Mouse (Mus musculus) lung, embryonic 15.5 days (tissue): ENCODE measurements around the gene Kif16b. TPM values are rescaled to one million over a fixed set of nuclear protein-coding genes. Genes with fewer than 3 reads are reported as not detected.

Experiments
- ATAC-seq: fragments of 200-750 bp; cut with Nextera tagmentation; 2 replicates; pipeline ENCODE4 v1.8.0; 2017; ENCODE audit warnings: moderate number of reproducible peaks, borderline replicate concordance; ENCODE audit not compliant: low FRiP score, low TSS enrichment; ENCODE audit errors: extremely low read depth
- H3K27ac ChIP-seq: fragments of 300-500 bp; sonication (generic); 2 replicates; pipeline ENCODE4 v1.5.1; 2015; ENCODE audit warnings: moderate library complexity, mild to moderate bottlenecking, inconsistent platforms
- H3K27me3 ChIP-seq: fragments of 300-500 bp; sonication (generic); 2 replicates; pipeline ENCODE4 v1.6.1; 2015; ENCODE audit warnings: inconsistent platforms
- H3K36me3 ChIP-seq: fragments of 300-500 bp; sonication (generic); 2 replicates; pipeline ENCODE4 v1.6.1; 2015; ENCODE audit warnings: inconsistent platforms
- H3K4me1 ChIP-seq: fragments of 300-500 bp; sonication (generic); 2 replicates; pipeline ENCODE4 v1.6.1; 2015; ENCODE audit warnings: inconsistent platforms
- H3K4me2 ChIP-seq: fragments of 300-500 bp; sonication (generic); 2 replicates; pipeline ENCODE4 v1.6.1; 2015; ENCODE audit warnings: inconsistent platforms, mild to moderate bottlenecking, moderate library complexity
- H3K4me3 ChIP-seq: fragments of 300-500 bp; sonication (generic); 2 replicates; pipeline ENCODE4 v1.5.1; 2015; ENCODE audit warnings: mild to moderate bottlenecking, inconsistent platforms
- H3K9ac ChIP-seq: fragments of 300-500 bp; sonication (generic); 2 replicates; pipeline ENCODE4 v1.6.1; 2015; ENCODE audit warnings: inconsistent platforms
- H3K9me3 ChIP-seq: fragments of 300-500 bp; sonication (generic); 2 replicates; pipeline ENCODE4 v1.6.1; 2016; ENCODE audit warnings: inconsistent platforms
- WGBS: fragments of 180-500 bp; shearing (Covaris S2); methylation state at CpG from one replicate; pipeline ENCODE4 v1.1.7; 2015; 5-methylcytosine and 5-hydroxymethylcytosine counted together
- polyA plus RNA-seq: library from polyadenylated mRNA; unstranded; fragments of >200 nt; fragmentation: Nextera tagmentation; extraction: Ambion mirVana; gene quantifications from 2 replicates; pipeline ENCODE4 v1.2.1, GENCODE M21; 2015

Gene Kif16b
- polyA plus RNA-seq, 1 experiment from 2014 or later: 10.3 TPM

GRCm38 (mm10) chr2:142891283-142891682, 10.0 kb downstream of the Kif16b start:
- no peaks in the 10 kb centered on the region for H3K36me3 ChIP-seq
- no peak for ATAC-seq
- H3K27me3 ChIP-seq: no peaks in the 10 kb centered on the region
- H3K4me2 ChIP-seq: no peak overlapping the region
- H3K27ac ChIP-seq: no peak overlapping the region
- H3K4me1 ChIP-seq: no peaks in the 10 kb centered on the region
- no peak overlapping the region for H3K4me3 ChIP-seq
- H3K9me3 ChIP-seq: no peaks in the 10 kb centered on the region
- WGBS: 62% methylated on average over 2 of the region's 2 CpGs
- no peak overlapping the region for H3K9ac ChIP-seq

- no peak overlapping the region for H3K27ac ChIP-seq
- no peaks in the 10 kb centered on the region; the same call in 1 of the 2 replicates for H3K4me1 ChIP-seq
- H3K27me3 ChIP-seq: no peaks in the 10 kb centered on the region
- no peaks in the 10 kb centered on the region for H3K36me3 ChIP-seq
- ATAC-seq: no peak
- no peaks in the 10 kb centered on the region for H3K9me3 ChIP-seq
- WGBS: 91% methylated on average over 4 of the region's 4 CpGs
- H3K9ac ChIP-seq: no peak overlapping the region
- no peak overlapping the region for H3K4me3 ChIP-seq
- no peak overlapping the region for H3K4me2 ChIP-seq
Observed at GRCm38 (mm10) chr2:142884456-142884855, 16.9 kb downstream of the Kif16b start.

GRCm38 (mm10) chr2:142883625-142883994, 17.7 kb downstream of the Kif16b start:
- H3K4me1 ChIP-seq: no peaks in the 10 kb centered on the region; the same call in 1 of the 2 replicates
- no peaks in the 10 kb centered on the region for H3K9me3 ChIP-seq
- ATAC-seq: no peak
- H3K4me2 ChIP-seq: no peak overlapping the region
- 69% methylated on average over 7 of the region's 7 CpGs for WGBS
- no peaks in the 10 kb centered on the region for H3K36me3 ChIP-seq
- H3K27ac ChIP-seq: no peak overlapping the region
- H3K27me3 ChIP-seq: no peaks in the 10 kb centered on the region
- H3K4me3 ChIP-seq: no peak overlapping the region
- no peak overlapping the region for H3K9ac ChIP-seq

- ATAC-seq: no peak
- H3K9me3 ChIP-seq: no peaks in the 10 kb centered on the region
- no peaks in the 10 kb centered on the region; the same call in 1 of the 2 replicates for H3K4me1 ChIP-seq
- H3K27me3 ChIP-seq: no peaks in the 10 kb centered on the region
- H3K27ac ChIP-seq: no peak overlapping the region
- no peak overlapping the region for H3K4me2 ChIP-seq
- no peak overlapping the region for H3K4me3 ChIP-seq
- 54% methylated on average over 7 of the region's 7 CpGs for WGBS
- H3K9ac ChIP-seq: no peak overlapping the region
- no peaks in the 10 kb centered on the region for H3K36me3 ChIP-seq
Observed at GRCm38 (mm10) chr2:142882871-142883624, 18.3 kb downstream of the Kif16b start.

- no peak overlapping the region for H3K9ac ChIP-seq
- H3K36me3 ChIP-seq: no peaks in the 10 kb centered on the region
- no peaks in the 10 kb centered on the region for H3K9me3 ChIP-seq
- WGBS: 50% methylated on average over 2 of the region's 2 CpGs
- no peak for ATAC-seq
- no peaks in the 10 kb centered on the region; the same call in 1 of the 2 replicates for H3K4me1 ChIP-seq
- H3K4me3 ChIP-seq: no peak overlapping the region
- no peak overlapping the region for H3K27ac ChIP-seq
- H3K27me3 ChIP-seq: no peaks in the 10 kb centered on the region
- no peak overlapping the region for H3K4me2 ChIP-seq
Observed at GRCm38 (mm10) chr2:142882466-142882865, 18.9 kb downstream of the Kif16b start.

- H3K27ac ChIP-seq: no peak overlapping the region
Observed at GRCm38 (mm10) chr2:142881177-142881576, 20.2 kb downstream of the Kif16b start.

GRCm38 (mm10) chr2:142879257-142879818, 22.0 kb downstream of the Kif16b start:
- Histone ChIP-seq H3K4me2 (no peak overlapping the region), H3K4me1 (no peaks in the 10 kb centered on the region; the same call in 1 of the 2 replicates), H3K9ac (no peak overlapping the region), H3K27ac (no peak overlapping the region), H3K36me3 (no peaks in the 10 kb centered on the region), H3K27me3 (no peaks in the 10 kb centered on the region), H3K9me3 (no peaks in the 10 kb centered on the region), H3K4me3 (no peak overlapping the region)
- ATAC-seq: no peak
- WGBS: 63% methylated on average over 8 of the region's 8 CpGs

More at GRCm38 (mm10) chr2:142881177-142881576, 20.2 kb downstream of the Kif16b start:
- H3K36me3 ChIP-seq: no peaks in the 10 kb centered on the region
- ATAC-seq: no peak
- no peaks in the 10 kb centered on the region for H3K27me3 ChIP-seq
- no peaks in the 10 kb centered on the region; the same call in 1 of the 2 replicates for H3K4me1 ChIP-seq
- H3K9me3 ChIP-seq: no peaks in the 10 kb centered on the region
- 30% methylated on average over 4 of the region's 4 CpGs for WGBS
- no peak overlapping the region for H3K9ac ChIP-seq
- H3K4me3 ChIP-seq: no peak overlapping the region
- H3K4me2 ChIP-seq: no peak overlapping the region

GRCm38 (mm10) chr2:142876636-142877035, 24.7 kb downstream of the Kif16b start:
- Histone ChIP-seq H3K4me1 (no peaks in the 10 kb centered on the region; the same call in 1 of the 2 replicates), H3K27me3 (no peaks in the 10 kb centered on the region), H3K4me3 (no peak overlapping the region), H3K9ac (no peak overlapping the region), H3K9me3 (no peaks in the 10 kb centered on the region), H3K27ac (no peak overlapping the region), H3K36me3 (no peaks in the 10 kb centered on the region), H3K4me2 (no peak overlapping the region)
- WGBS: 44% methylated on average over 2 of the region's 2 CpGs
- ATAC-seq: no peak

GRCm38 (mm10) chr2:142875936-142876335, 25.4 kb downstream of the Kif16b start:
- Histone ChIP-seq H3K4me1 (no peaks in the 10 kb centered on the region; the same call in 1 of the 2 replicates), H3K27me3 (no peaks in the 10 kb centered on the region), H3K4me2 (no peak overlapping the region), H3K4me3 (no peak overlapping the region), H3K9me3 (no peaks in the 10 kb centered on the region), H3K36me3 (no peaks in the 10 kb centered on the region), H3K9ac (no peak overlapping the region), H3K27ac (no peak overlapping the region)
- WGBS: 37% methylated on average over 4 of the region's 4 CpGs
- no peak for ATAC-seq

- Histone ChIP-seq H3K9ac (no peak overlapping the region), H3K4me1 (no peaks in the 10 kb centered on the region), H3K27ac (no peak overlapping the region), H3K36me3 (no peaks in the 10 kb centered on the region), H3K9me3 (no peaks in the 10 kb centered on the region), H3K27me3 (no peaks in the 10 kb centered on the region), H3K4me3 (no peak overlapping the region), H3K4me2 (no peak overlapping the region)
- 77% methylated on average over 2 of the region's 2 CpGs for WGBS
- no peak for ATAC-seq
Observed at GRCm38 (mm10) chr2:142874562-142874961, 26.8 kb downstream of the Kif16b start.

- no peaks in the 10 kb centered on the region for H3K36me3 ChIP-seq
- no peak overlapping the region for H3K4me2 ChIP-seq
- no peaks in the 10 kb centered on the region for H3K4me1 ChIP-seq
- H3K27me3 ChIP-seq: no peaks in the 10 kb centered on the region
- H3K9me3 ChIP-seq: no peaks in the 10 kb centered on the region
- H3K27ac ChIP-seq: no peak overlapping the region
- no peak overlapping the region for H3K9ac ChIP-seq
- no peak for ATAC-seq
- no peak overlapping the region for H3K4me3 ChIP-seq
- 78% methylated on average over 8 of the region's 8 CpGs for WGBS
Observed at GRCm38 (mm10) chr2:142870055-142870454, 31.3 kb downstream of the Kif16b start.

GRCm38 (mm10) chr2:142867481-142867880, 33.9 kb downstream of the Kif16b start:
- Histone ChIP-seq H3K4me3 (no peak overlapping the region), H3K9ac (no peak overlapping the region), H3K36me3 (0 out of 2 replicates have a peak, but pooled peaks cover 2% of the 10 kb centered on the region), H3K27ac (no peak overlapping the region), H3K27me3 (no peaks in the 10 kb centered on the region), H3K4me1 (no peaks in the 10 kb centered on the region), H3K4me2 (no peak overlapping the region), H3K9me3 (no peaks in the 10 kb centered on the region)
- no peak for ATAC-seq
- WGBS: 83% methylated on average over 2 of the region's 2 CpGs
